Mouse (Mus musculus) hindbrain, embryonic 14.5 days (tissue): Measurements from ENCODE around the gene Stat5b. TPM values are rescaled to one million over a fixed set of nuclear protein-coding genes. Genes with fewer than 3 reads are reported as not detected.
"Not testable (repeated sequence)": the region's sequence is repeated elsewhere in the genome, so short reads cannot be mapped to it uniquely, and the experiment has no call there.

ENCODE experiments used
- ATAC-seq: fragments of 200-750 bp; cut with Nextera tagmentation; 2 replicates; pipeline ENCODE4 v1.8.0; 2017; ENCODE audit warnings: moderate number of reproducible peaks, mild to moderate bottlenecking, moderate TSS enrichment, moderate library complexity; ENCODE audit not compliant: low FRiP score
- DNase-seq: peaks from one replicate; pipeline ENCODE4 v3.0.0-alpha.2; 2015; ENCODE audit warnings: low spot score
- H3K27ac ChIP-seq: fragments of 300-500 bp; sonication (generic); 2 replicates; pipeline ENCODE4 v1.5.1; 2014; ENCODE audit warnings: mild to moderate bottlenecking, moderate library complexity
- H3K27me3 ChIP-seq: fragments of 300-500 bp; sonication (generic); 2 replicates; pipeline ENCODE4 v1.6.1; 2014; ENCODE audit warnings: mild to moderate bottlenecking, low read length, mixed read lengths; ENCODE audit not compliant: control insufficient read depth, insufficient read depth
- H3K36me3 ChIP-seq: fragments of 300-500 bp; sonication (generic); replicated peaks from 2 replicates; pipeline ENCODE4 v1.6.1; 2014; ENCODE audit not compliant: control insufficient read depth, insufficient read depth
- H3K4me1 ChIP-seq: fragments of 300-500 bp; sonication (generic); replicated peaks from 2 replicates; pipeline ENCODE4 v1.6.1; 2014; ENCODE audit warnings: antibody characterized with exemption, low read length, mixed read lengths; ENCODE audit not compliant: control insufficient read depth, insufficient read depth
- H3K4me2 ChIP-seq: fragments of 300-500 bp; sonication (generic); replicated peaks from 2 replicates; pipeline ENCODE4 v1.6.1; 2014; ENCODE audit warnings: mild to moderate bottlenecking, moderate library complexity
- H3K4me3 ChIP-seq: fragments of 300-500 bp; sonication (generic); replicated peaks from 2 replicates; pipeline ENCODE4 v1.5.1; 2014; ENCODE audit warnings: mild to moderate bottlenecking, low read length
- H3K9ac ChIP-seq: fragments of 300-500 bp; sonication (generic); 2 replicates; pipeline ENCODE4 v1.6.1; 2014
- H3K9me3 ChIP-seq: fragments of 300-500 bp; sonication (generic); 2 replicates; pipeline ENCODE4 v1.6.1; 2016; ENCODE audit warnings: low read length; ENCODE audit not compliant: control insufficient read depth
- WGBS: fragments of 180-500 bp; shearing (Covaris S2); extraction: QIAGEN DNeasy Blood & Tissue Kit; methylation state at CpG from one replicate; pipeline ENCODE4 v1.1.7; 2014; 5-methylcytosine and 5-hydroxymethylcytosine counted together
- polyA plus RNA-seq: library from polyadenylated mRNA; unstranded; fragments of >200 nt; fragmentation: Nextera tagmentation; extraction: Ambion mirVana; gene quantifications from 2 replicates; pipeline ENCODE4 v1.2.1, GENCODE M21; 2014

The Stat5b gene
- polyA plus RNA-seq, 1 experiment from 2014 or later: 19.0 TPM

- no peak for DNase-seq
Observed at GRCm38 (mm10) chr11:100806380-100807305, 43.9 kb downstream of the Stat5b start.

GRCm38 (mm10) chr11:100805535-100805934, 45.0 kb downstream of the Stat5b start:
- Histone ChIP-seq H3K4me3 (no peak overlapping the region), H3K27ac (no peak overlapping the region), H3K9ac (no peak overlapping the region), H3K4me2 (no peak overlapping the region), H3K4me1 (no peaks in the 10 kb centered on the region), H3K9me3 (no peaks in the 10 kb centered on the region), H3K27me3 (no peaks in the 10 kb centered on the region), H3K36me3 (peaks cover 45% of the 10 kb centered on the region)
- ATAC-seq: no peak
- 89% methylated on average over 7 of the region's 7 CpGs for WGBS
- DNase-seq: no peak

More at GRCm38 (mm10) chr11:100806380-100807305, 43.9 kb downstream of the Stat5b start:
- no peak overlapping the region for H3K4me2 ChIP-seq
- H3K4me3 ChIP-seq: no peak overlapping the region
- no peaks in the 10 kb centered on the region for H3K4me1 ChIP-seq
- ATAC-seq: no peak
- H3K27ac ChIP-seq: no peak overlapping the region
- peaks cover 35% of the 10 kb centered on the region for H3K36me3 ChIP-seq
- H3K9me3 ChIP-seq: no peaks in the 10 kb centered on the region
- no peak overlapping the region for H3K9ac ChIP-seq
- H3K27me3 ChIP-seq: no peaks in the 10 kb centered on the region
- 74% methylated on average over 20 of the region's 20 CpGs for WGBS

GRCm38 (mm10) chr11:100804409-100804808, 46.1 kb downstream of the Stat5b start:
- 96% methylated on average over 10 of the region's 10 CpGs for WGBS
- ATAC-seq (no peak), DNase-seq (no peak)
- H3K27ac ChIP-seq: no peak overlapping the region
- no peaks in the 10 kb centered on the region for H3K27me3 ChIP-seq
- no peaks in the 10 kb centered on the region for H3K4me1 ChIP-seq
- no peak overlapping the region for H3K9ac ChIP-seq
- H3K36me3 ChIP-seq: peaks cover 52% of the 10 kb centered on the region
- H3K4me2 ChIP-seq: no peak overlapping the region
- H3K4me3 ChIP-seq: no peak overlapping the region
- no peaks in the 10 kb centered on the region for H3K9me3 ChIP-seq

GRCm38 (mm10) chr11:100799426-100799825, 51.1 kb downstream of the Stat5b start:
- no peak for DNase-seq

GRCm38 (mm10) chr11:100796585-100796984, 53.9 kb downstream of the Stat5b start:
- no peak overlapping the region for H3K27ac ChIP-seq
- no peak overlapping the region for H3K4me2 ChIP-seq
- no peak for DNase-seq
- no peaks in the 10 kb centered on the region for H3K4me1 ChIP-seq
- ATAC-seq: no peak
- H3K36me3 ChIP-seq: peaks cover 37% of the 10 kb centered on the region
- 71% methylated on average over 8 of the region's 8 CpGs for WGBS
- H3K4me3 ChIP-seq: no peak overlapping the region
- no peaks in the 10 kb centered on the region for H3K27me3 ChIP-seq
- no peaks in the 10 kb centered on the region for H3K9me3 ChIP-seq
- H3K9ac ChIP-seq: no peak overlapping the region

More at GRCm38 (mm10) chr11:100799426-100799825, 51.1 kb downstream of the Stat5b start:
- ATAC-seq: no peak
- H3K4me1 ChIP-seq: no peaks in the 10 kb centered on the region
- H3K4me2 ChIP-seq: no peak overlapping the region
- no peaks in the 10 kb centered on the region for H3K27me3 ChIP-seq
- H3K27ac ChIP-seq: no peak overlapping the region
- H3K9me3 ChIP-seq: no peaks in the 10 kb centered on the region
- no peak overlapping the region for H3K4me3 ChIP-seq
- 65% methylated on average over 5 of the region's 5 CpGs for WGBS
- peaks cover 59% of the 10 kb centered on the region for H3K36me3 ChIP-seq
- H3K9ac ChIP-seq: no peak overlapping the region

GRCm38 (mm10) chr11:100795386-100795785, 55.1 kb downstream of the Stat5b start:
- Histone ChIP-seq H3K9me3 (no peaks in the 10 kb centered on the region), H3K4me2 (no peak overlapping the region), H3K27me3 (no peaks in the 10 kb centered on the region), H3K4me3 (no peak overlapping the region), H3K27ac (no peak overlapping the region), H3K36me3 (peaks cover 33% of the 10 kb centered on the region), H3K4me1 (no peaks in the 10 kb centered on the region), H3K9ac (no peak overlapping the region)
- 95% methylated on average over 2 of the region's 2 CpGs for WGBS
- DNase-seq: no peak
- ATAC-seq: no peak

- DNase-seq (no peak), ATAC-seq (no peak)
- Histone ChIP-seq H3K27me3 (no peaks in the 10 kb centered on the region), H3K9me3 (no peaks in the 10 kb centered on the region), H3K9ac (no peak overlapping the region), H3K27ac (no peak overlapping the region), H3K4me1 (no peaks in the 10 kb centered on the region), H3K4me2 (no peak overlapping the region), H3K4me3 (no peak overlapping the region), H3K36me3 (peaks cover 62% of the 10 kb centered on the region)
- WGBS: 88% methylated on average over 2 of the region's 2 CpGs
Observed at GRCm38 (mm10) chr11:100791457-100792049, 59.0 kb downstream of the Stat5b start.

- not testable (repeated sequence) for H3K9me3 ChIP-seq, H3K9ac ChIP-seq, H3K27me3 ChIP-seq, DNase-seq, H3K4me2 ChIP-seq, H3K4me3 ChIP-seq, H3K4me1 ChIP-seq, ATAC-seq, H3K27ac ChIP-seq
- H3K36me3 ChIP-seq: peaks cover 56% of the 10 kb centered on the region
- 82% methylated on average over 9 of the region's 9 CpGs for WGBS
Observed at GRCm38 (mm10) chr11:100790644-100791043, 59.9 kb downstream of the Stat5b start.

GRCm38 (mm10) chr11:100789702-100790101, 60.8 kb downstream of the Stat5b start:
- peaks cover 51% of the 10 kb centered on the region for H3K36me3 ChIP-seq
- no peak overlapping the region for H3K27ac ChIP-seq
- no peak overlapping the region for H3K9ac ChIP-seq
- 75% methylated on average over 3 of the region's 3 CpGs for WGBS
- ATAC-seq (no peak), DNase-seq (no peak)
- H3K4me2 ChIP-seq: no peak overlapping the region
- H3K4me1 ChIP-seq: no peaks in the 10 kb centered on the region
- no peak overlapping the region for H3K4me3 ChIP-seq
- H3K27me3 ChIP-seq: no peaks in the 10 kb centered on the region
- no peaks in the 10 kb centered on the region for H3K9me3 ChIP-seq
